Mouse (Mus musculus) lung, postnatal 4 days (tissue): ENCODE measurements around the gene Sh3pxd2a.

Source experiments
- DNase-seq, 2 experiments: peaks; one replicate each; pipeline ENCODE4 v3.0.0; 2021

Sh3pxd2a gene

GRCm38 (mm10) chr19:47266070-47266801, 198.0 kb downstream of the Sh3pxd2a start:
- no peak for DNase-seq

DNA sequence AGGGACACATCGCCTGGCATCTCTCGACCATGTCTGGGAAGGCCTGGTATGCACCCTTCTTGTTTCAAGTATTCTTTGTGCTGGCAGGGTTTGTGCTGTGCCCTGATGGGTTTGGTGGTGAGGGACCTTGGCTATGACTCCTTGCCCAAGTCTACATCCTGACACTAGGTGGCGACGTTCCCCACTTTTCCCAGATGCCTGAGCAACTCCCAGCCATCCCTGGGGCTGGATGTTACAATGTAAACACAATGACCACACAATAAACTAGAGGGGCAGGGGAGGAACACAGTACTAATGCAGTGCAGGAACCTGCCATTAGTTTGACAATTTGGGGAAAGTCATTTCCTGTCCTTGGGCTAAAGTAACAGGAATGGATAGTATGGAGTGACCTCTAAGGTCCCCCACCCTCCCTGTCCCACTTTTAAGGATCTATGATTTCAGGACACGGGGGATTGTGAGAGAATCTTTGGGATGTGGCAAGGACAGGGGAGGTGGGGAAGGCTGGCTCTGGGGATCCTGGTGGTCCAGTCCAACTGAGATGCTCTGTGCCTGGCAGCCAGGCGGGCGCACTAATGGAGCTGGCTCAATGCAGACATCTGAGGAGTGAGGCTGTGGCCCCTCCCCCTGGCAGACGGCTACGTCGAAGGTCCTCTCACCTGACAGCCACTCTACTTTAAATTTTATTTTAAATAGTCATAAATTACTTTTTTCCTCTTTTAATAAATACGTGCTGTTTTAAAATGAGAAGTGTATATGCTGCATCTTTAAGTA, 199.7 kb downstream of the Sh3pxd2a start:
- peak; percentile 83 to 87 for DNase-seq

DNA sequence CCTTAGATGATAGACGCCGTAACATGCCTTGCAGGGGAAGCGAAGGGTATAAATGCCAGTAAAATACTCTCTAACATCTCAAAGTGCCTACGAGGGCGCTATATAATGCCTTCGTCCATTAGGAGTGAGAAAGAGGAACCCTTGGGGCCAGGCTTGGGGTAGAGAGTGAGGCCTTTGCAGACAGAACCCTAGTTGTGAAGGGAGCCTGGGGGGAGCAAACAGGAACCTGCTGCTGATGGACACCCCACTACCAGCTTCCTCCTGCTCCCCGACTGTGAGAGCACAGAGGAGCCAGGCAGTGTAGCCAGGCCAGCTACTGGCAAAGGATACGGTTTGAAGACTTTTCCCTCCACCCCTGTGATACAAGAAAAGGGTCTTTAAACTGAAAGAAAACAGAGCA, 200.6 kb downstream of the Sh3pxd2a start:
- DNase-seq, result no peak

GRCm38 (mm10) chr19:47261196-47261595, 203.0 kb downstream of the Sh3pxd2a start:
- DNase-seq, result no peak

DNA sequence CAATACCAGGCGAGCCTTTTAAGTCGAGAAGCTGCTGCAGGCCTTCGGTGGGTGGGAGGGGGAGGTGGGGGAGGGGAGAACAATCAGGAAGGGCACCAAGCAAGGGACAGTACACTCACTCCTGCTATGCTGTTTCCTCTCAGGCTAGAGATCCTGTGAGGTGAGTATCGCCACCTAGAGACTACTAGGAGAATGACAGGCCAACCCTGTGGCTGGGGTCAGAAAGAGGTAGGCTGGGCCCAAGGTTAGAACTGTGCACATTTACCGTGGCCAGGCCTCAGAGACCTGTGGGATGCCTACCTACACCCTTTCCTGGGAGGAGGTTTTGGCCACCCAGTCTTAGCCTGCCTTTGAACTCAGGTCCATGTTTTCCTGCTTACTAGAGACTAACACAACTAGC, 204.6 kb downstream of the Sh3pxd2a start:
- DNase-seq, result peak in 1 of 2 experiments; percentile 66

- DNase-seq, result no peak
Observed at GRCm38 (mm10) chr19:47255919-47256318, 208.3 kb downstream of the Sh3pxd2a start.

DNA sequence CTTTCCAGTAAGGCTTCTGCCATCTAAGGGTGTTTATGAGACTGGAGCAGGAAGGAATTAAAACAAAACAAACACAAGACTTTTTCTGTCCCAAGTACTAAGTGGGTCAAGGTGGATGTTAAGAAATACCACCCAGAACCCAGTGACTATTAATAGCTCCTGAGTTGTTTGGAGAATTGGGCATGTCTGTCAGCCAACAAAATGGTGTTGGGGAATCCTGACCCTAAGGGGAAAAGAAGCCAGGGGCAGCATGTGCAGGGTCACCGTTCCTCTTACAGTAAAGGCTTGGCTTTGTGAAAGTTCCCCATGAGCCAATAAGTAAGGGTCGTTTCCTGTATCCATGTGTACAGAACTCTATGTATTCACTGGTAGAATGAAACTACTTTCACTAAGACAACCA, 209.2 kb downstream of the Sh3pxd2a start:
- no peak for DNase-seq

DNA sequence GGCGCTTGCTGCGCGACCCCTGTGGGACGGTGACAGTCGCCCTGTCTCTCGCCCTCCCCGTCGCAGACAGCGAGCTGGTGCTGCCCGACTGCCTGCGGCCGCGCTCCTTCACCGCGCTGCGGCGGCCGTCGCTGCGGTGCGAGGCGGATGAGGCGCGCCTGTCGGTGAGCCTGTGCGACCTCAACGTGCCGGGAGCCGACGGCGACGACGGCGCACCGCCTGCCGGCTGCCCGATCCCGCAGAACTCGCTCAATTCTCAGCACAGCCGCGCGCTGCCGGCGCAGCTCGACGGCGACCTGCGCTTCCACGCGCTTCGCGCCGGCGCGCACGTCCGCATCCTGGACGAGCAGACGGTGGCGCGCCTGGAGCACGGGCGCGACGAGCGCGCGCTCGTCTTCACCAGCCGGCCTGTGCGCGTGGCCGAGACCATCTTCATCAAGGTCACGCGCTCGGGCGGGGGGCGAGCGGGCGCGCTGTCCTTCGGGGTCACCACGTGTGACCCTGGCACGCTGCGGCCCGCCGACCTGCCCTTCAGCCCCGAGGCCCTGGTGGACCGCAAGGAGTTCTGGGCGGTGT, 211.1 kb downstream of the Sh3pxd2a start:
- no peak for DNase-seq

DNA sequence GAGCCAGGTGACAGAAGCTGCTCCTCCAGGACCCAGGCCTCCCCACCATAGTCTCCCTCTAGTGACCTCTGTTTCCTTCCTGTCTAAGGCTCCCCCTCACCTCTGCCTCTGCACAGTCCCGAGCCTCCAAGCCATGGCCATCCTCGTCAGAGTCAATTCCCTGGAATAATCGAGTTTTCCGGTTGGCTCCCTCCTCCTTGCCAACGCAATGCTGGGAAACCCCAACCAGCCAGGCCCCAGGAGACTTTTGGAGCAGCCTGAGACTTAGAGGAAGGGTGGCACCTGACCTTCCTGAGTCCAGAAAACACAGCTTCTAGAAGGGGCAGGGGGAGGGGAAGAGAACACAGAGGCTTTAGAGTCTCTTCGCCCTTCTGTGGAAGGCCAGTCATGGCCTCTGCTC, 213.3 kb downstream of the Sh3pxd2a start:
- DNase-seq, result no peak

DNA sequence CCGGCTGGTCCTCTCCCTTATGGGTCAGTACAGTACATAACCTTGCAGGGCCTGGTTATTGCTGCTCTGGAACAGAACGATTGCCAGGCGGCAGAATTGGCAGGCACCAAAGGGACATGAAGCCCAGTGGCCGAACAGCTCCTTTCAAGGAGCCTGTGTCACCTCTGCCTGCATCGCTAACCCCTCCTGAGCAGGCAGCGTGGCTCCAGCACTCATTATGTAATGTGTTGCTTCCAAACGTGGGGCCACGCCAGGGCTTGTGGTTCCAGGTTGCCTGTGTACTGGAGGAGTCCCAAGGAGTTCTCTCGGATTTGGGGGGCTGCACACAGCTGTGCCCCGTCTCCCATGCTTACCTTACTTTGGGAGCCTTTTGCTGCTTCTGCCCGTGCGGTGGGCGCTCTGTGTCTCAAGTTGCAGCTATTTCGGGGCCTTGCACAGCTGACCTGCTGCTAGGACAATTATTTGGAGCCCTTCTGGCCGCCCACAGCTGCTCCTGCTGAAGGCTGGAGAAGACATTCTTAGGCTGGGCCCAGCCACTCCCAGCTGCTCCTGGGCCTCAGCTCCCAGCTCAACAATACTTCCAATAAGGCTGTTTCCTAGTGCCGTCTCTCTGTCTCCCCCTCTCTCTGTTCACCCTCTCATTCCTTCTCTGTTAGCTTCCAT, 215.2 kb downstream of the Sh3pxd2a start:
- no peak for DNase-seq

DNA sequence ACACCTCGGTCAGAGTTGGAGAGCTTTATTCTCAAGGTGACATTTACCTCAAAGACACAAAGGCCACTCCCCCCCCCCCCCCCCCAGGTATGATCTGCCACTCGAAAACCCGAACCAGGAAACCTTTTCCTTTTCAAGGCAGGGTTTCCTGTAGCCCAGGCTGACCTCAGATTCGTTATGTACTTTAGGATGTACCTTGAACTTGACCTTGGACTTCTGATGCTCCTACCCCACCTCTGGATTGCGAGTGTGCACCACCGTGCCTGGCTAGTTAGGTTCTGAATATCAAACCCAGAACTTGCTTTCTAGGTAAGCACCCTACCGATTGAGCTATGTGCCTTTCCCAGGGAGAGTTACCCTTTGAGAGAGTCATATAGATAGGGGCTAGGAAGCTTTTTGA, 215.9 kb downstream of the Sh3pxd2a start:
- no peak for DNase-seq

GRCm38 (mm10) chr19:47247791-47248190, 216.4 kb downstream of the Sh3pxd2a start:
- DNase-seq, result peak; percentile 69 to 86

- DNase-seq, result no peak
Observed at GRCm38 (mm10) chr19:47245512-47245911, 218.7 kb downstream of the Sh3pxd2a start.

- no peak for DNase-seq
Observed at GRCm38 (mm10) chr19:47242227-47242626, 222.0 kb downstream of the Sh3pxd2a start.

GRCm38 (mm10) chr19:47240957-47241356, 223.2 kb downstream of the Sh3pxd2a start:
- no peak for DNase-seq

- no peak for DNase-seq
Observed at GRCm38 (mm10) chr19:47240076-47240475, 224.1 kb downstream of the Sh3pxd2a start.

DNA sequence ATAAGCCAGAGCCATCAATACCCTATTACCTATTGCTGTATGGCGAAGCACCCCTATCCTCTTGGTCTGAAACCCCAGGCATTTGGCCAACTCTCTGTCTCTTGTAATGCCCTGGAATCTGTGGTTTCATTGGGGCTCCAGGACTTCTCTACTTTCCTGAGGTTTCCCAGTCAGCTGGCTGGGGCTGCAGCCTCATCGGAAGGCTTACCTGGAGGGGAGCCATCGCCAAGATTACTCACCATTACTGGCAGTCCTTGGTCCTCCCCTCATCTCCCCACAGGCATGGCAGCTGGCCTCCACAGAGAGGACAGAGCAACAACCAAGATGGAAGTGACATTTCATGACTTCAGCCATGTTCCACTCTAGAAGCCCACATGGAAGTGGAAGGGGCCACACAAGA, 231.1 kb downstream of the Sh3pxd2a start:
- DNase-seq, result no peak

DNA sequence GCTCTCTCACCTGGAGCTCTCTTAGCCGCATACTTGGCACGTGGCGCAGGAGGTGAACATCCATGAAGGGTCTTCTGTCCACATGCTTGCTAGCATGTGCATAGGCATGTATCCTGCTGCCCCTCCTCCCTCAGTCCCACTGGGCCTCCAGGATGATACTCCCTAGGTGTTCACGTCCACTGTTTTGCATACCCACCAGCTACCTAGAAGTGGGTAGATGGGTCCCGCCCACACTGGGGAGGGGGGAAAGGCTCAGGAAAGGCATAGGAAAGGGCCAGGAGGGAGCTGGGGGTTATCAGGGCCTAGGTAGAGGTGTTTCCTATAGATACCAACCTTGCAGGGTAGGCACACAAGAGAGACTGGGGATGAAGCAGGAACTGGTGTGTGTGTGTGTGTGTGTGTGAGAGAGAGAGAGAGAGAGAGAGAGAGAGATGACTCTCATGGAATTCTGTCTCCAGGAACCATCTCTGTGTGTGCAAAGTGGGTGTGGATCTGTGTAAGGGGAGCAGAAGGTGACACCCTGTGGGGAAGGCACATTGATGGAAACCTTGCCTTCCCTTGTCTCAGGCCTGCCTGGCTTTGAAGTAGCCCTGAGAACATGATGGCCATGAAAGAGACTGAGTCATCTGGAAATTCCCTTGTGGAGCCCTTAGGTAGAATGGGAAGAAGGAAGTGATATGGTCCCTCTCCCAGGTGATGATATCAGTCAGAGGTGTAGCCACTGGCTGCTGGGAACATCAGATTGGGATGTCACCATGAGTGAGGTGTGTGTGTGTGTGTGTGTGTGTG, 231.9 kb downstream of the Sh3pxd2a start:
- no peak for DNase-seq

- no peak for DNase-seq
Observed at GRCm38 (mm10) chr19:47231389-47231788, 232.8 kb downstream of the Sh3pxd2a start.

GRCm38 (mm10) chr19:47230682-47231081, 233.5 kb downstream of the Sh3pxd2a start:
- DNase-seq, result no peak

DNA sequence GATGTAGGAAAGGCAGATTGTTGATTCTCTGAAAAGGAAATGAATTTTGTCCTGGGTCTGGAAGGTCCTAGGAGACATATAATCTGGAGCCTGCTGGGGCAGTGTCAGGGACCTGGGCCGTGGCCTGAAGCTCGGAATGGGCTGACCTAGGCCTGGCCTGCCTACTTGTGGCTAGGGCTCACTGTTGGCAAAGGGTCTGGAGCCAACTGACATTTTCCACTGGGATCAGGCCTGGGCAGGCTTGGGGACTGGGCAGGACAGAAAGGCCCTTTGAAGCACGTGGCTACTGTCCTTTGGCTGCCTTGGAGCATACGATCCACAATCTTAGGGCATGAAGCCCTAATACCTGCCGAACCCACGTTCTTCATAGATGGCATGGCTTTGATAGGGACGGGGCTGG, 234.1 kb downstream of the Sh3pxd2a start:
- DNase-seq, result no peak

DNA sequence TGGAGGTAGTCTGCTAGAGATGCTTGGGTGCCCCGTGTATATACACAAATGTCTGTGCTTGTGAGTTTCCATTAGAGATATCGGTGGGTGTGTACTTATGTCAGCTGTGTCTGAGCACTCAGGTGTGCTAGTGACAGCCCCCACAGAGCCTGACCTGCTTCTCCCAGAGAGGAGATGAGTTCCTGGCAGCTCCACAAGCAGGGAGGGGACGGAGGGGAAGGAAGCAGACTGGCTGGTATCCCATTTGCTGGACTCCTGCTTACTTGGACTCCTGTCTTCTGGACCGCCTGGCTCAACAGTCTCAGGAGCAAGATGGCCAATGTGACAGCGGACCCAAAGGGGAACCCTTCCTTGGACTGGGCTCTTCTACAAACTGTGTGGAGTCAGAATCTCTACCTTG, 234.7 kb downstream of the Sh3pxd2a start:
- DNase-seq, result no peak
